Mouse (Mus musculus) heart, adult 2 months (tissue): Measurements from ENCODE around the gene Spred3.

Experiments
- CTCF ChIP-seq: fragments of 200-600 bp; IDR thresholded peaks from 2 replicates; pipeline ENCODE4 v1.8.1; 2022; ENCODE audit warnings: antibody characterized with exemption, mild to moderate bottlenecking, moderate library complexity
- EP300 ChIP-seq: fragments of 200-500 bp; IDR thresholded peaks from 2 replicates; pipeline ENCODE4 v1.6.1; 2011; ENCODE audit warnings: low read depth, low read length, control low read depth; ENCODE audit not compliant: insufficient read depth
- POLR2A ChIP-seq: fragments of 200-500 bp; IDR thresholded peaks from 2 replicates; pipeline ENCODE4 v1.6.1; 2011; ENCODE audit warnings: mild to moderate bottlenecking, low read depth, low read length, control low read depth; ENCODE audit not compliant: insufficient read depth

DNA sequence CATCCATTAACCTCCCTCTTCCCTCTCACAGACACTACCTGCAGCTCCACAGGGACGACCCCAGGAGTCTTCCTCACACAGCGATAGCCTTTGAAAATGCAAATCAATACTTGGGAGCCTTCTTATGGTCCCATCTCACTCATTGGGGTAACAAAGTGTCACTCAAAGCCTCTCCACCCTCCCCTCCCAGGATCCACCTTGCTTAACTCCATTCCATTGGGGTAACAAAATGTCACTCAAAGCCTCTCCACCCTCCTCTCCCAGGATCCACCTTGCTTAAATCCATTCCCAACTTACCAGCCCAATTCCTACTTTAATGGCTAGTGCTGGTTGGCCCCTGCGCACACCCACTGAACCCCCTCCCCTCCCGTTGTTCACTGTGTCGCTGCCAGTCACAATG is 11.9 kb downstream of the Spred3 start:
- TF ChIP-seq CTCF (no peak), POLR2A (no peak), EP300 (no peak)
